Mouse (Mus musculus): Measurements from ENCODE around the gene Cst3. TPM values are rescaled to one million over a fixed set of nuclear protein-coding genes. Genes with fewer than 3 reads are reported as not detected.

Cst3 gene
- polyA plus RNA-seq (2012; rRNA removed), result 93.7 and 106 TPM in 2 replicates
- 157 and 165 TPM in 2 replicates for polyA plus RNA-seq (2014; fragmentation: Nextera tagmentation; extraction: Ambion mirVana)

DNA sequence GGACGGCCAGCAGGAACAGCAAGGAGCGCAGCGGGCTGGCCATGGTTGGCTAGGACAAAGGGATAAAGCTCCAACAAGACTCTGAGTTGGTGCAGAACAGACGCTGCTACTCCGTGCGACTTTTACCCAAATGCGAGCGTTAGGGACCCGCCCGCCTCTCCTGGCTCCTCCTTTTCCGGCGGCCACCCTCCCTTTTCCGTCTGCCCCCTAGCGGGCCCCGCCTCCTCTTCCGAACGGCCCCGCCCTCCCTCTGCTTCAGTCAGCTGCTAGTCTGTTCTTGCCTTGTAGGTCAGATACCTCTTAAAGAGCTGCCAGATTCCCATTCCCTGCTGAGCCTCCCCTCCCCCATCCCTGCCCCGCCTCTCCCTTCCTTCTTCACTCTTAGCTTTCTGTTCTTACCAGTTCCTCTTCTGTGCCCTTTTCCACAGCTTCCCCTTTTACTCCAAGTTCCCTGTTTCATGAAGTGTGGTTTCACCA is at the start of gene Cst3:
Gene Cst3 (minus strand): TSS at position 358 of the 477 bp plus-strand sequence.
- peak within 1 kb of the TSS; percentile 65 for H3K4me2 ChIP-seq (ENCODE audit: low read depth)
- H3K9ac ChIP-seq (replicated peaks), result peak within 1 kb of the TSS; percentile 60
- H3K27me3 ChIP-seq (ENCODE audit: control insufficient read depth, insufficient read depth, low read length), result no peaks in the 10 kb centered on the region; the same call in 1 of the 2 replicates
- TF ChIP-seq CTCF (IDR thresholded peaks at IDR 0.05; ENCODE audit: low read depth) (peak; percentile 57), EP300 (IDR thresholded peaks at IDR 0.05; ENCODE audit: low read depth) (no peak)
- WGBS (ENCODE audit: insufficient replicate concordance), result under 1% methylated on average over 18 of the region's 19 CpGs
- H3K36me3 ChIP-seq (replicated peaks; ENCODE audit: control insufficient read depth, insufficient read depth, low read depth), result no peaks in the 10 kb centered on the region
- peaks cover 6 to 19% of the 10 kb centered on the region in 2 experiments; a peak in 3 of 4 replicates for H3K4me1 ChIP-seq (replicated peaks; ENCODE audit: control insufficient read depth in 2 of 2, insufficient read depth in 2 of 2, low read length in 1 of 2)
- DNase-seq (ENCODE audit: low read depth in 3 of 3, low spot score in 3 of 3), result peak; percentile 58 to 67 (median 63)
- H3K9me3 ChIP-seq (ENCODE audit: control insufficient read depth, low read length), result no peaks in the 10 kb centered on the region
- H3K27ac ChIP-seq, result no peak within 1 kb of the TSS
- ATAC-seq (ENCODE audit: insufficient read depth), result peak; percentile 91
- H3K4me3 ChIP-seq (ENCODE audit: insufficient read depth in 1 of 2, low read depth in 2 of 2, low read length in 2 of 2), result peak within 1 kb of the TSS; percentile 61 to 67

DNA sequence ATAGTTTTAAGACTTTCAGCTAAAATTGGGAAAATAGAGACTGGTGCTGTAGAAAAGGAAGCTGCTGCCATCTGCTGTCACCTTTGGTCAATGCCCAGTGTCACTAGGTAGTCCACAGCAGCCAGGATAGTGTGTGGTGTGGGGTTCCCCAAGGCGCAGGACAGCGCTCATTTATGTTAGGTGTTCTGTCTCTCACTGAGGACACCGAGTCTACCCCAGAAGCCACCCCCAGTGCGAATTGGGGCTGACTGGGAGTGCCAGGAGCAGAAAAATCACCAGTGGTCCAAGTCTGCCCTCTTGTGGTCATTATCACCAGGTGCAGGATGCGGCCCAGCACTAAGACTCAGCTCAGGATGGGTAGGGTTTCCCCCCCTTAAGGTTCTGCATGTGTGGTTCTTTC is 26.8 kb upstream of the Cst3 start:
- Histone ChIP-seq H3K4me2 (ENCODE audit: low read depth) (no peak overlapping the region), H3K27ac (no peak overlapping the region), H3K36me3 (replicated peaks; ENCODE audit: control insufficient read depth, insufficient read depth, low read depth) (no peaks in the 10 kb centered on the region), H3K27me3 (ENCODE audit: control insufficient read depth, insufficient read depth, low read length) (no peaks in the 10 kb centered on the region), H3K4me3 (ENCODE audit: insufficient read depth in 1 of 2, low read depth in 2 of 2, low read length in 2 of 2) (no peak overlapping the region), H3K9ac (replicated peaks) (no peak overlapping the region), H3K4me1 (replicated peaks; ENCODE audit: control insufficient read depth in 2 of 2, insufficient read depth in 2 of 2, low read length in 1 of 2) (no peaks in the 10 kb centered on the region), H3K9me3 (ENCODE audit: control insufficient read depth, low read length) (no peaks in the 10 kb centered on the region)
- peak; percentile 59 for ATAC-seq (ENCODE audit: insufficient read depth)
- peak; percentile 91 for TF ChIP-seq CTCF (IDR thresholded peaks at IDR 0.05; ENCODE audit: low read depth)
- TF ChIP-seq EP300 (IDR thresholded peaks at IDR 0.05; ENCODE audit: low read depth), result no peak
- WGBS (ENCODE audit: insufficient replicate concordance), result 5% methylated on average over 5 of the region's 5 CpGs
- peak in 2 of 3 experiments; percentile 12 to 19 for DNase-seq (ENCODE audit: low read depth in 3 of 3, low spot score in 3 of 3)

DNA sequence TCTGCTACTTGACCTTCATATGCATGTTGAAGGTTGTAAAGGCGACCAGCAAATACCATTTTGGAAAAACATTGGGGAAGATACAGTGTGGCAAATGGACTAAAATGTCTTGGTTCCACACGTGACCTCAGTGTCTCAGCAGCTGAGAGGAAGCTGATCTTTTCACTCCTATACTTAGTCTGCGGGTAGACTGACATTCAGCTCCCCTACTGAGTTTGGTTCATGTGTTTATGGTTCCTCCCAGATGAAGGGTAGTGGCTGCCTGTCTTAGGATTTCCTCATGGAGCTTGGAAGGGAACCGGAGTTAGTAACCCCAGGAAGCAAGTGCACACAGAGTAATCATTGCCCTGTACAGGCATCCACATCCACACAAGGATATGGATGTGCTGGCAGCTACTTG is 24.8 kb upstream of the Cst3 start:
- H3K9me3 ChIP-seq (ENCODE audit: control insufficient read depth, low read length), result no peaks in the 10 kb centered on the region
- TF ChIP-seq CTCF (IDR thresholded peaks at IDR 0.05; ENCODE audit: low read depth), result no peak
- TF ChIP-seq EP300 (IDR thresholded peaks at IDR 0.05; ENCODE audit: low read depth), result no peak
- no peak overlapping the region for H3K27ac ChIP-seq
- H3K36me3 ChIP-seq (replicated peaks; ENCODE audit: control insufficient read depth, insufficient read depth, low read depth), result no peaks in the 10 kb centered on the region
- no peaks in the 10 kb centered on the region for H3K27me3 ChIP-seq (ENCODE audit: control insufficient read depth, insufficient read depth, low read length)
- H3K9ac ChIP-seq (replicated peaks), result no peak overlapping the region
- DNase-seq (ENCODE audit: low read depth in 3 of 3, low spot score in 3 of 3), result no peak
- no peak overlapping the region for H3K4me3 ChIP-seq (ENCODE audit: insufficient read depth in 1 of 2, low read depth in 2 of 2, low read length in 2 of 2)
- 50% methylated on average over 4 of the region's 4 CpGs for WGBS (ENCODE audit: insufficient replicate concordance)
- H3K4me1 ChIP-seq (replicated peaks; ENCODE audit: control insufficient read depth in 2 of 2, insufficient read depth in 2 of 2, low read length in 1 of 2), result no peaks in the 10 kb centered on the region
- no peak overlapping the region for H3K4me2 ChIP-seq (ENCODE audit: low read depth)
- no peak for ATAC-seq (ENCODE audit: insufficient read depth)

DNA sequence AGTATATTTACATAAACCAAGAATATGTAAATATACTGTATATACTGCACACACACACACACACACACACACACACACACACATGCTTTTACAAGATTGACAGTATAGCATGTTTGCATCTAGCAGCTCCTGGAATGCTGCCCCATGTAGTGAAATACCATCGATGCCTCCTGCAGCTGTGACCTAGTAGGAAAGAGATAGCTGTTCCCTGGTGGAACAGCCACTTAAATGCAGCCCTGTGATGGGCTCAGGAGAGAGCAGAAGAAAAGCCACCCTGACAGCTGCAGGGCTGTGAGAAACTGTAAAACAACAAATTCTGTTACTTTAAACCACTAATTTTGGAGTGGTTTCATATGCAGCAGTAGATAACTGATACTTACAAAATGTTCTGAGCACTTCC is 20.7 kb upstream of the Cst3 start:
- no peak overlapping the region for H3K27ac ChIP-seq
- H3K36me3 ChIP-seq (replicated peaks; ENCODE audit: control insufficient read depth, insufficient read depth, low read depth), result no peaks in the 10 kb centered on the region
- H3K4me3 ChIP-seq (ENCODE audit: insufficient read depth in 1 of 2, low read depth in 2 of 2, low read length in 2 of 2), result no peak overlapping the region
- WGBS (ENCODE audit: insufficient replicate concordance), result 69% methylated on average over 1 of the region's 1 CpGs
- H3K27me3 ChIP-seq (ENCODE audit: control insufficient read depth, insufficient read depth, low read length), result no peaks in the 10 kb centered on the region
- no peak overlapping the region for H3K4me2 ChIP-seq (ENCODE audit: low read depth)
- no peak overlapping the region for H3K9ac ChIP-seq (replicated peaks)
- H3K4me1 ChIP-seq (replicated peaks; ENCODE audit: control insufficient read depth in 2 of 2, insufficient read depth in 2 of 2, low read length in 1 of 2), result no peaks in the 10 kb centered on the region
- no peaks in the 10 kb centered on the region for H3K9me3 ChIP-seq (ENCODE audit: control insufficient read depth, low read length)
- ATAC-seq (ENCODE audit: insufficient read depth), result no peak
- TF ChIP-seq CTCF (IDR thresholded peaks at IDR 0.05; ENCODE audit: low read depth) (no peak), EP300 (IDR thresholded peaks at IDR 0.05; ENCODE audit: low read depth) (no peak)
- no peak for DNase-seq (ENCODE audit: low read depth in 3 of 3, low spot score in 3 of 3)

DNA sequence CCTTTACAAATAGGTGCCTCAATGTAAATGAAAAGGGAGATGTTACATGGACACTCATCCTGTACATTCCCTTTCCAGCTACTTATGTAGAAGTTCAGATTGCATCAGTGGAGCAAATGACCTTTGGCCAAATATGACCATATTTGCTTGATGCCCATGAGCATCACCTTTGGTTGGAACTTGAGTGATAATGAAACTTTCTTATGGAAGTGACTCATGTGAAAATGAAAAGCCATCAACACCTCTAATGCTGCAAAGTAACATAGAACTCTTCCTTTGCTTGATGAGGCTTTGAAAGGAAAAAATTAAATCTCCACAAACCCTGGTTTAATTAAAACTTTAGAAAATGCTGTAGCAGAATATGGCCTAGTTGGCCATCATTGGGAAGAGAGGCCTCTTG is 17.6 kb upstream of the Cst3 start:
- no peaks in the 10 kb centered on the region for H3K27me3 ChIP-seq (ENCODE audit: control insufficient read depth, insufficient read depth, low read length)
- no peaks in the 10 kb centered on the region for H3K9me3 ChIP-seq (ENCODE audit: control insufficient read depth, low read length)
- no peaks in the 10 kb centered on the region for H3K36me3 ChIP-seq (replicated peaks; ENCODE audit: control insufficient read depth, insufficient read depth, low read depth)
- H3K4me1 ChIP-seq (replicated peaks; ENCODE audit: control insufficient read depth in 2 of 2, insufficient read depth in 2 of 2, low read length in 1 of 2), result no peaks in the 10 kb centered on the region
- TF ChIP-seq EP300 (IDR thresholded peaks at IDR 0.05; ENCODE audit: low read depth) (no peak), CTCF (IDR thresholded peaks at IDR 0.05; ENCODE audit: low read depth) (no peak)
- no peak overlapping the region for H3K4me2 ChIP-seq (ENCODE audit: low read depth)
- H3K9ac ChIP-seq (replicated peaks), result no peak overlapping the region
- no peak overlapping the region for H3K4me3 ChIP-seq (ENCODE audit: insufficient read depth in 1 of 2, low read depth in 2 of 2, low read length in 2 of 2)
- ATAC-seq (ENCODE audit: insufficient read depth) (no peak), DNase-seq (ENCODE audit: low read depth in 3 of 3, low spot score in 3 of 3) (no peak)
- no peak overlapping the region for H3K27ac ChIP-seq

Measured in liver, embryonic 14.5 days (tissue).